Mouse (Mus musculus) CH12.LX (cell line): ENCODE measurements at regions not wholly inside any gene's neighbourhood (a gene's known extent, or its start where the extent isn't known, plus 50 kb on each side); places are given as distances from the start of the nearest gene placed in this dataset.

Experiments
- CTCF ChIP-seq, 2 experiments: IDR thresholded peaks in 1 of 2; conservative IDR thresholded peaks in 1 of 2; 2 replicates each; pipeline ENCODE4 v1.5.1; 2011 to 2012; ENCODE audit warnings: low read depth in 2 of 2, low read length in 2 of 2, improper control_type of control experiment in 1 of 2, inconsistent platforms in 1 of 2, mild to moderate bottlenecking in 1 of 2, moderate library complexity in 1 of 2
- E2F4 ChIP-seq: IDR thresholded peaks from 2 replicates; pipeline ENCODE4 v1.6.1; 2011; ENCODE audit warnings: low read depth, low read length, improper control_type of control experiment; ENCODE audit not compliant: insufficient replicate concordance
- EP300 ChIP-seq: IDR thresholded peaks from 2 replicates; pipeline ENCODE4 v1.6.1; 2011; ENCODE audit warnings: low read length, improper control_type of control experiment
- MAX ChIP-seq: IDR thresholded peaks from 2 replicates; pipeline ENCODE4 v1.6.1; 2011; ENCODE audit warnings: low read length, improper control_type of control experiment
- POLR2A ChIP-seq: IDR thresholded peaks from 2 replicates; pipeline ENCODE4 v1.6.1; 2011; ENCODE audit warnings: low read depth, mild to moderate bottlenecking, improper control_type of control experiment, low read length
- POLR2AphosphoS2 ChIP-seq: IDR thresholded peaks from 2 replicates; pipeline ENCODE4 v1.6.1; 2011; ENCODE audit warnings: low read depth, low read length, improper control_type of control experiment
- SMC3 ChIP-seq: IDR thresholded peaks from 2 replicates; pipeline ENCODE4 v1.6.1; 2011; ENCODE audit warnings: low read depth, low read length, improper control_type of control experiment
- USF2 ChIP-seq: conservative IDR thresholded peaks from 2 replicates; pipeline ENCODE4 v1.6.1; 2011; ENCODE audit warnings: low read depth, low read length, improper control_type of control experiment
- ZKSCAN1 ChIP-seq: IDR thresholded peaks from 2 replicates; pipeline ENCODE4 v1.6.1; 2012; ENCODE audit warnings: low read depth, inconsistent platforms, low read length, improper control_type of control experiment, borderline replicate concordance
- ZNF384 ChIP-seq: IDR thresholded peaks from 2 replicates; pipeline ENCODE4 v1.6.1; 2012; ENCODE audit warnings: low read depth, low read length, improper control_type of control experiment, inconsistent platforms

DNA sequence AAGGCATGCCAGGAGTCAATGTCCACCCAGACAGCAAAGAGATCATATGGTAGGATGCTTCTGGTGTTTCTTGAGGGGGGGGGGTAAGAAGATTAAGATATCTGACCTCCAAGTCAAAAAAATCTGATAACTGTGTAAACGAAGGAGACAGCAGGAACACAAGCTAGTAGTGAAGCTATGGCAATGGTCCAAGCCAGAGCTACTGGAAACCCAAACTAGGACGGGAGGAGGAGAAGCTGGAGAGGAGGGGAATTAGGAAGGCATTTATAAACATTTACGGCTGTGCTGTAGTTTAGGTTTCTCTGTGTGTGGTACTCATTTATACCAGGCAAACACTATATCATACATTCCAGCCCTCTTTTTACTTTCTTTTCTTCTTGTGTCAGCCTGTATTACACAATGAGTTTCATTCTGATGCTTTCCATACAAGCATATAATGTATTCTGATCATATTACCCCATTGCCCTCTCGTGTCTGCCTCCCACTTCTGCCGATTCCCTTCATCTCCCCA lies 84.7 kb downstream of the H2al1j start:
- TF ChIP-seq USF2 (no peak), CTCF (conservative IDR thresholded peaks at IDR 0.05 in 1 of 2, IDR thresholded peaks at IDR 0.05 in 1 of 2; ENCODE audit: low read depth in 2 of 2, low read length in 2 of 2) (no peak), ZKSCAN1 (no peak), EP300 (no peak), SMC3 (no peak), POLR2AphosphoS2 (no peak), POLR2A (no peak), ZNF384 (no peak), MAX (no peak), E2F4 (no peak)
